In the genomic region with DNA sequence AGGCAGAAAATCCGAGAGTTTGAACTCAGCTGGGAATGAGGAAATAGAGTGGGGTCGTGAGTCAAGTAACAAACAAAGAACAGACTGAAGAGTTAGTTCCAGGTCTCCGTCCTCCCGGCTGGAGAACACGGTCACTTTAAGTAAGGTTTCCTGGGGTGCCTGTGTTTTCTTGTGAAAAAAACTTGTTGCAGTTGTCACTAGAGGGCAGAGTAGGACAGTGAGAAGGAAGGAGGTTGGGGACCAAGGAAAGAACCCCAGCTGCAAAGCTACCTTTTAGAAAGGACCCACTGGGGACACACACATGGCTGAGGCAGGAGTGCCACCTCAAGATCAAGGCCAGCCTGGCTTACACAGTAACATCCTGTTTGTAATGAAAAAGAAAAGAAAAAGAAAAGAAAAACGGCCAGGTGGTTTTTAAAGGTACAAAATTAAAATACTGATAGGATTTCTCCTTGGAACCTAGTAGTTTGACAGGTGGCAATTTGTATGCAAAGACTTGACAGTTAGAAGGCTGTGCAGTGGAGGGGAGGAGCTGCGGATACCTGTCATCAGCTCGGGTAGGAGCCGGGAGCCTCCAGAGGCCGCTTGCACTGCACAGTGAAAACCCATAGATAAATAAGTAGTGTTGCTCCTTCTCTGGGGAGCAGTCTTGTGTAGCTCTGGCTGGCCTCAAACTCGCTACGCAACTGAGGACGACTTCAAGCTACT, we compare ENCODE assay signal across 7 mouse cellular contexts. TPM values are rescaled to one million over a fixed set of nuclear protein-coding genes. Genes with fewer than 3 reads are reported as not detected.
A peak's percentile ranks its signal among the peaks of the same experiment; 100 is the strongest.
DNase-seq lines count a peak whose midpoint lies in the region; ATAC-seq and TF ChIP-seq lines count a peak whose summit lies in the region.

No protein-coding gene starts in this region.

- peak overlapping the region; percentile 31 for H3K4me2 ChIP-seq in heart, embryonic 14.5 days (ENCODE audit: low read length)
- peak overlapping the region; percentile 59 for H3K4me2 ChIP-seq in liver, embryonic 11.5 days

- H3K9me3 ChIP-seq in heart, embryonic 14.5 days (ENCODE audit: control insufficient read depth, low read length): no peaks in the 10 kb centered on the region
- H3K9me3 ChIP-seq in liver, embryonic 11.5 days (ENCODE audit: control insufficient read depth, low read length): no peaks in the 10 kb centered on the region

- H3K36me3 ChIP-seq in testis, adult 2 months (ENCODE audit: control insufficient read depth, insufficient read depth, low read length): no peaks in the 10 kb centered on the region
- H3K36me3 ChIP-seq in heart, embryonic 14.5 days (ENCODE audit: control insufficient read depth, insufficient read depth, low read length): peaks cover 29% of the 10 kb centered on the region
- peaks cover 21% of the 10 kb centered on the region for H3K36me3 ChIP-seq in liver, embryonic 11.5 days (ENCODE audit: control insufficient read depth, insufficient read depth, low read length)
- peaks cover 2% of the 10 kb centered on the region; the same call in 1 of the 2 replicates for H3K36me3 ChIP-seq in splenic B cell, adult 2 months (ENCODE audit: control insufficient read depth, insufficient read depth, low read length, poor library complexity, severe bottlenecking)

- H3K9ac ChIP-seq in heart, embryonic 14.5 days (ENCODE audit: low read length): 0 out of 2 replicates have a peak overlapping the region, but pooled peaks have one; percentile 38
- H3K9ac ChIP-seq in liver, embryonic 11.5 days (ENCODE audit: low read depth, low read length): peak overlapping the region; percentile 48

- no peak; the same call in 1 of the 2 replicates for ATAC-seq in heart, embryonic 14.5 days (ENCODE audit: insufficient number of reproducible peaks, insufficient read depth, low FRiP score, low read depth)
- ATAC-seq in liver, embryonic 11.5 days (replicated peaks; ENCODE audit: low FRiP score): peak; percentile 64

- no peak overlapping the region for H3K27ac ChIP-seq in testis, adult 2 months (ENCODE audit: control insufficient read depth, insufficient read depth, low read depth, low read length)
- no peak overlapping the region for H3K27ac ChIP-seq in bone marrow macrophage, adult 2 months (ENCODE audit: insufficient read depth, low read depth, low read length)
- H3K27ac ChIP-seq in heart, embryonic 14.5 days (replicated peaks in 1 of 2; ENCODE audit: control insufficient read depth in 1 of 2, insufficient read depth in 1 of 2, low read depth in 2 of 2, low read length in 2 of 2): peak overlapping the region; percentile 31 to 51
- peak overlapping the region; percentile 85 for H3K27ac ChIP-seq in liver, embryonic 11.5 days (ENCODE audit: low read depth, low read length)

- WGBS in heart, embryonic 14.5 days: 8% methylated on average over 13 of the region's 13 CpGs
- WGBS in liver, embryonic 11.5 days: 13% methylated on average over 13 of the region's 13 CpGs

- no peak for TF ChIP-seq POLR2A in testis, adult 2 months (IDR thresholded peaks at IDR 0.05; ENCODE audit: control insufficient read depth, low read depth, low read length)
- TF ChIP-seq POLR2A in bone marrow macrophage, adult 2 months (IDR thresholded peaks at IDR 0.05; ENCODE audit: borderline replicate concordance, low read depth, low read length): no peak

- peak; percentile 5; the same call in 1 of the 2 replicates for TF ChIP-seq CTCF in testis, adult 2 months (IDR thresholded peaks at IDR 0.05; ENCODE audit: control insufficient read depth, insufficient read depth, insufficient replicate concordance, low read depth, low read length)
- peak; percentile 45 for TF ChIP-seq CTCF in bone marrow macrophage, adult 2 months (IDR thresholded peaks at IDR 0.05; ENCODE audit: low read depth, low read length)

- no peaks in the 10 kb centered on the region for H3K27me3 ChIP-seq in testis, adult 2 months (ENCODE audit: control insufficient read depth, insufficient read depth, low read length)
- H3K27me3 ChIP-seq in heart, embryonic 14.5 days (ENCODE audit: control insufficient read depth, insufficient read depth, low read length): no peaks in the 10 kb centered on the region
- H3K27me3 ChIP-seq in liver, embryonic 11.5 days (replicated peaks; ENCODE audit: control insufficient read depth, insufficient read depth, low read length): no peaks in the 10 kb centered on the region
- H3K27me3 ChIP-seq in splenic B cell, adult 2 months (ENCODE audit: control insufficient read depth, insufficient read depth, low read length, poor library complexity, severe bottlenecking): no peaks in the 10 kb centered on the region

- no peak for DNase-seq in testis, postnatal 14 days (ENCODE audit: low spot score)
- no peak for DNase-seq in liver, embryonic 11.5 days (ENCODE audit: low spot score)
- DNase-seq in splenic B cell, adult 2 months (ENCODE audit: low read depth, low spot score): peak; percentile 83
- no peak for DNase-seq in cerebellum, postnatal 25 days

- peaks cover 9% of the 10 kb centered on the region for H3K4me1 ChIP-seq in testis, adult 2 months (ENCODE audit: control insufficient read depth, insufficient read depth, low read length)
- H3K4me1 ChIP-seq in bone marrow macrophage, adult 2 months (ENCODE audit: control insufficient read depth, insufficient read depth, low read length): peaks cover 6% of the 10 kb centered on the region
- peaks cover 11 to 18% of the 10 kb centered on the region in 2 experiments for H3K4me1 ChIP-seq in heart, embryonic 14.5 days (ENCODE audit: control insufficient read depth in 2 of 2, insufficient read depth in 2 of 2, low read length in 2 of 2)
- peaks cover 24% of the 10 kb centered on the region for H3K4me1 ChIP-seq in liver, embryonic 11.5 days (replicated peaks; ENCODE audit: control insufficient read depth, insufficient read depth, low read length)

- H3K4me3 ChIP-seq in testis, adult 2 months (ENCODE audit: control insufficient read depth, low read depth, low read length): no peak overlapping the region
- no peak overlapping the region for H3K4me3 ChIP-seq in bone marrow macrophage, adult 2 months (ENCODE audit: insufficient read depth, low read length)
- H3K4me3 ChIP-seq in heart, embryonic 14.5 days (ENCODE audit: control insufficient read depth in 1 of 2, insufficient read depth in 1 of 2, low read depth in 1 of 2, low read length in 2 of 2): no peak overlapping the region
- H3K4me3 ChIP-seq in liver, embryonic 11.5 days (ENCODE audit: low read depth, low read length): peak overlapping the region; percentile 15; the same call in 1 of the 2 replicates

RNA-seq across cellular contexts. Expression of gene Eif3g, which starts 3.2 kb away (rescaled TPM):
- polyA plus RNA-seq in testis, adult 2 months (2012; rRNA removed): 223 and 282 TPM in 2 replicates
- polyA plus RNA-seq in bone marrow macrophage, adult 2 months (2012; ENCODE audit: insufficient read depth, insufficient read length, missing spikeins): 65.4 and 71.5 TPM in 2 replicates
- polyA plus RNA-seq in heart, embryonic 14.5 days (2014; fragmentation: Nextera tagmentation; extraction: Ambion mirVana): 188 and 202 TPM in 2 replicates
- polyA plus RNA-seq in liver, embryonic 11.5 days (2014; fragmentation: Nextera tagmentation; extraction: Ambion mirVana): 440 and 448 TPM in 2 replicates

RNA-seq across cellular contexts. Expression of gene Ppan, which starts 13.6 kb away (rescaled TPM):
- polyA plus RNA-seq in testis, adult 2 months (2012; rRNA removed): 28.4 and 32.2 TPM in 2 replicates
- 9.2 and 11.9 TPM in 2 replicates for polyA plus RNA-seq in bone marrow macrophage, adult 2 months (2012; ENCODE audit: insufficient read depth, insufficient read length, missing spikeins)
- 28.2 and 30.0 TPM in 2 replicates for polyA plus RNA-seq in heart, embryonic 14.5 days (2014; fragmentation: Nextera tagmentation; extraction: Ambion mirVana)
- polyA plus RNA-seq in liver, embryonic 11.5 days (2014; fragmentation: Nextera tagmentation; extraction: Ambion mirVana): 170 and 178 TPM in 2 replicates

RNA-seq across cellular contexts. Expression of gene Angptl6, which starts 22.1 kb away (rescaled TPM):
- 0.88 and 1.1 TPM in 2 replicates for polyA plus RNA-seq in testis, adult 2 months (2012; rRNA removed)
- 1.4 and 1.7 TPM in 2 replicates for polyA plus RNA-seq in bone marrow macrophage, adult 2 months (2012; ENCODE audit: insufficient read depth, insufficient read length, missing spikeins)
- 1.9 and 2.7 TPM in 2 replicates for polyA plus RNA-seq in heart, embryonic 14.5 days (2014; fragmentation: Nextera tagmentation; extraction: Ambion mirVana)
- 9.4 TPM in 2 replicates for polyA plus RNA-seq in liver, embryonic 11.5 days (2014; fragmentation: Nextera tagmentation; extraction: Ambion mirVana)

RNA-seq across cellular contexts. Expression of gene A230050P20Rik, which starts 33.2 kb away (rescaled TPM):
- polyA plus RNA-seq in testis, adult 2 months (2012; rRNA removed): 2.6 and 3.1 TPM in 2 replicates
- polyA plus RNA-seq in bone marrow macrophage, adult 2 months (2012; ENCODE audit: insufficient read depth, insufficient read length, missing spikeins): 19.9 and 23.5 TPM in 2 replicates
- 4.5 and 5.9 TPM in 2 replicates for polyA plus RNA-seq in heart, embryonic 14.5 days (2014; fragmentation: Nextera tagmentation; extraction: Ambion mirVana)
- polyA plus RNA-seq in liver, embryonic 11.5 days (2014; fragmentation: Nextera tagmentation; extraction: Ambion mirVana): 7.1 and 8.8 TPM in 2 replicates

RNA-seq across cellular contexts. Expression of gene Dnmt1, which starts 58.1 kb away (rescaled TPM):
- polyA plus RNA-seq in testis, adult 2 months (2012; rRNA removed): 15.4 and 18.3 TPM in 2 replicates
- polyA plus RNA-seq in bone marrow macrophage, adult 2 months (2012; ENCODE audit: insufficient read depth, insufficient read length, missing spikeins): 53.0 and 54.5 TPM in 2 replicates
- polyA plus RNA-seq in heart, embryonic 14.5 days (2014; fragmentation: Nextera tagmentation; extraction: Ambion mirVana): 35.2 and 39.4 TPM in 2 replicates
- 85.1 and 87.5 TPM in 2 replicates for polyA plus RNA-seq in liver, embryonic 11.5 days (2014; fragmentation: Nextera tagmentation; extraction: Ambion mirVana)

Comparison
In these comparisons a context has a peak if more than half of its experiments do, and no peak if none do; other contexts are left out.
1. H3K27ac ChIP-seq: peak in heart, embryonic 14.5 days (2 of 2) and liver, embryonic 11.5 days (single experiment); none in testis, adult 2 months (single experiment) and bone marrow macrophage, adult 2 months (single experiment).